Mouse (Mus musculus): ENCODE measurements around the gene a. TPM values are rescaled to one million over a fixed set of nuclear protein-coding genes. Genes with fewer than 3 reads are reported as not detected.

The a gene
- polyA plus RNA-seq, 1 experiment from 2014 or later, result not detected

GRCm38 (mm10) chr2:155079500-155080178 is 288.4 kb downstream of the a start:
- no peak overlapping the region for H3K4me3 ChIP-seq
- no peak overlapping the region for H3K9ac ChIP-seq
- no peaks in the 10 kb centered on the region for H3K27me3 ChIP-seq
- no peak for ATAC-seq (ENCODE audit: low read depth)
- H3K27ac ChIP-seq (replicated peaks), result no peak overlapping the region
- H3K4me2 ChIP-seq, result no peak overlapping the region
- H3K9me3 ChIP-seq, result no peaks in the 10 kb centered on the region
- H3K4me1 ChIP-seq (replicated peaks), result peaks cover 12% of the 10 kb centered on the region
- no peaks in the 10 kb centered on the region for H3K36me3 ChIP-seq
- WGBS, result 26% methylated on average over 7 of the region's 7 CpGs

DNA sequence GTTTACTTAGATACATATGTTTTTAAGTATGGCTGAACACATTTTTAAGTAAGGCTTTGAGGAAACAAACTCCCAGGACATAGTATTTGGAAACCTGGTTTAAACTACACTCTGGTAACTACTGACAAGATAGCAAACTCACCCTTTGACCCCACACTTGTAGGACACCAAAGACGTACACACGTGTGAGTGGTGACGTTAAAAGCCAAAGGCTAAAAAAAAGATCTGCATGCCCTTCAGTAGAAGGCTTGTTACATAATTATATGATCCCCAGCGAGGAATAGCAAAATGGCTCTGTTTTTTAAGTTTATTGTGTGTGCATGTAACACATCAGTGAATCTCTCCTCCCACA is 289.0 kb downstream of the a start:
- 75% methylated on average over 4 of the region's 4 CpGs for WGBS
- Histone ChIP-seq H3K36me3 (no peaks in the 10 kb centered on the region), H3K9me3 (no peaks in the 10 kb centered on the region), H3K27me3 (no peaks in the 10 kb centered on the region), H3K4me1 (replicated peaks) (peaks cover 7% of the 10 kb centered on the region), H3K9ac (no peak overlapping the region), H3K4me3 (no peak overlapping the region), H3K27ac (replicated peaks) (no peak overlapping the region), H3K4me2 (no peak overlapping the region)
- no peak for ATAC-seq (ENCODE audit: low read depth)

DNA sequence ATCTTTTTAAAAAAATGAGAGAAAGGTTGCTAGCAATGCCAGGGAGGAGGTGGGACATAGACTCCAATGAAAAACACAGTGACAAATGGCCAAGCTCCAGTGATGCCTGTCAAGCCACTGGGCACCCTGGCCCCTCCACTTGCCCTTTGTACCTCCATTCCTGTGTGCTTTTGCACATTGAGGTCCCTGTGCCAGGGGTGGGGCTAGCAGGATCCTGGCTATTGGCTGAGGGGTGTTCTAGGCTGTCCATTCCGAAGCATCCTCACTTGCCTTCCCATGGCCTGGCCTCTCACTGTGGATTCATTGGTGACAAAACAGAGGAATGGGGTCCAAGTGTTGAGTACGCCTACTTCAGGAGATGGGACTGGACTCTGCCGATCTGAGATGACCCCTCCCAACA is 289.9 kb downstream of the a start:
- WGBS, result 90% methylated on average over 3 of the region's 3 CpGs
- no peak overlapping the region for H3K4me2 ChIP-seq
- no peaks in the 10 kb centered on the region for H3K36me3 ChIP-seq
- H3K9me3 ChIP-seq, result no peaks in the 10 kb centered on the region
- no peak overlapping the region for H3K27ac ChIP-seq (replicated peaks)
- no peak overlapping the region for H3K9ac ChIP-seq
- H3K4me3 ChIP-seq, result no peak overlapping the region
- no peaks in the 10 kb centered on the region for H3K27me3 ChIP-seq
- ATAC-seq (ENCODE audit: low read depth), result no peak
- no peaks in the 10 kb centered on the region for H3K4me1 ChIP-seq (replicated peaks)

DNA sequence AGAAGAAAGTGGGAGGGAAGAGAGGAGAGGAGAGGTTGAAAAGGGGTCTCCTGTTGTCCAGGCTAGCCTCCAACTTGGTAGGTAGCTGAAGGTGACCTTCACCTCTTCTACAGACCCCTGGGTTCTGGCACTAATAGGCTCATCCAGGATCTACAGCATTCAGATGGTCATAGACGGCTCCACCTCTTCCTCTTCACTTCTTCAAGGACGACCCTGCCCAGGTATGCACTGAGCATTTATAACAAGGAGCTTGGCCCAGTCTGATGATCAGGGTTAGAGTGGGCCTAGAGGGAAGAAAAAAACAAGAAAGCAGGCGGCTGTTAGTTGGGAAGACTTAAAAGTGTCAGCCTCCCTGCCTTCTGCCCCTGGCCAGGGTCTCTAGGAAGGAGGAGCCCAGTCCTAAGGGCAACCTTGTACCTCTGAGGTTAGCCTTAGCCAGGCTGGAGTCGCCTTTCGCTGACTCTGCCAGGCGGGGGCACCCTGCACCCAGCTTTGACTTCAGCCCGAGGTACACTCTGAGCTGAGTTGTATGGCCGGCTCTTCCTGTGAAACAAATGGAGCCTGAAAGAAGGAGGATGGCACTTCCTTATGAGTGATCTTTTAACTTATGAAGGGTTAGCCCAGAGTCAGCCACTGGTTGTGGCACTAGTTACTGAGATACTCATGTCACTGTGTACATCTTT is 291.1 kb downstream of the a start:
- H3K9ac ChIP-seq, result no peak overlapping the region
- no peak overlapping the region for H3K4me2 ChIP-seq
- ATAC-seq (ENCODE audit: low read depth), result peak; percentile 43; the same call in 1 of the 2 replicates
- H3K9me3 ChIP-seq, result no peaks in the 10 kb centered on the region
- H3K27ac ChIP-seq (replicated peaks), result no peak overlapping the region
- WGBS, result 19% methylated on average over 8 of the region's 8 CpGs
- no peaks in the 10 kb centered on the region for H3K27me3 ChIP-seq
- no peaks in the 10 kb centered on the region for H3K36me3 ChIP-seq
- H3K4me1 ChIP-seq (replicated peaks), result no peaks in the 10 kb centered on the region
- H3K4me3 ChIP-seq, result no peak overlapping the region

GRCm38 (mm10) chr2:155084546-155084945 is 293.3 kb downstream of the a start:
- H3K4me1 ChIP-seq (replicated peaks), result no peaks in the 10 kb centered on the region
- no peak overlapping the region for H3K9ac ChIP-seq
- no peaks in the 10 kb centered on the region for H3K36me3 ChIP-seq
- H3K27ac ChIP-seq (replicated peaks), result no peak overlapping the region
- no peak overlapping the region for H3K4me2 ChIP-seq
- ATAC-seq (ENCODE audit: low read depth), result no peak
- WGBS, result 83% methylated on average over 5 of the region's 5 CpGs
- H3K9me3 ChIP-seq, result no peaks in the 10 kb centered on the region
- no peaks in the 10 kb centered on the region for H3K27me3 ChIP-seq
- no peak overlapping the region for H3K4me3 ChIP-seq

- WGBS, result 90% methylated on average over 5 of the region's 5 CpGs
- no peaks in the 10 kb centered on the region for H3K4me1 ChIP-seq (replicated peaks)
- no peak overlapping the region for H3K9ac ChIP-seq
- no peak overlapping the region for H3K27ac ChIP-seq (replicated peaks)
- no peaks in the 10 kb centered on the region for H3K36me3 ChIP-seq
- H3K9me3 ChIP-seq, result no peaks in the 10 kb centered on the region
- H3K4me2 ChIP-seq, result no peak overlapping the region
- ATAC-seq (ENCODE audit: low read depth), result no peak
- no peaks in the 10 kb centered on the region for H3K27me3 ChIP-seq
- H3K4me3 ChIP-seq, result no peak overlapping the region
These were observed 295.1 kb downstream of the a start for GRCm38 (mm10) chr2:155086328-155086727.

- ATAC-seq (ENCODE audit: low read depth), result no peak
- no peak overlapping the region for H3K4me3 ChIP-seq
- no peak overlapping the region for H3K9ac ChIP-seq
- no peak overlapping the region for H3K27ac ChIP-seq (replicated peaks)
- WGBS, result 86% methylated on average over 6 of the region's 6 CpGs
- no peaks in the 10 kb centered on the region for H3K36me3 ChIP-seq
- H3K4me1 ChIP-seq (replicated peaks), result no peaks in the 10 kb centered on the region
- no peak overlapping the region for H3K4me2 ChIP-seq
- H3K27me3 ChIP-seq, result no peaks in the 10 kb centered on the region
- no peaks in the 10 kb centered on the region for H3K9me3 ChIP-seq
These were observed 297.1 kb downstream of the a start for GRCm38 (mm10) chr2:155088264-155088663.

GRCm38 (mm10) chr2:155090909-155091742 is 299.9 kb downstream of the a start:
- no peaks in the 10 kb centered on the region for H3K27me3 ChIP-seq
- ATAC-seq (ENCODE audit: low read depth), result no peak
- 64% methylated on average over 13 of the region's 13 CpGs for WGBS
- H3K27ac ChIP-seq (replicated peaks), result no peak overlapping the region
- H3K9me3 ChIP-seq, result no peaks in the 10 kb centered on the region
- H3K9ac ChIP-seq, result no peak overlapping the region
- H3K36me3 ChIP-seq, result no peaks in the 10 kb centered on the region
- H3K4me3 ChIP-seq, result no peak overlapping the region
- no peaks in the 10 kb centered on the region for H3K4me1 ChIP-seq (replicated peaks)
- H3K4me2 ChIP-seq, result no peak overlapping the region

DNA sequence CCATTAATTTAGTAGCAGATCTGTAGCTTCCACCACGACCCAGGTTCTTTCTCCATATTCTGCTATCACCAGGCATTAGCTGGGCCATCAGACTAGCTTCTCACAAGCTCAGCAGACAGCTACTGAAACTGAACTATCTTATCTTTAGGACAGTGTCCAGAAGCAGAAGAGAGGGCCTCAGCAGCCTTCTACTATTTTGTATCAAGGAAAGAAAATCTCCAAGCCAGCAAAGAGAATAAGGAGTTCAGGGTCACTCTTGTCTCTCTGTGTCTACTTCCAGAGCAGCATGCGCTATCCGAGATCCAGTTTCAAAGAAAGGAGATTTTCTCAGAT is 300.5 kb downstream of the a start:
- Histone ChIP-seq H3K36me3 (no peaks in the 10 kb centered on the region), H3K9ac (no peak overlapping the region), H3K4me3 (no peak overlapping the region), H3K9me3 (no peaks in the 10 kb centered on the region), H3K4me2 (no peak overlapping the region), H3K4me1 (replicated peaks) (no peaks in the 10 kb centered on the region), H3K27ac (replicated peaks) (no peak overlapping the region), H3K27me3 (no peaks in the 10 kb centered on the region)
- no peak for ATAC-seq (ENCODE audit: low read depth)
- 84% methylated on average over 3 of the region's 3 CpGs for WGBS

GRCm38 (mm10) chr2:155093418-155093817 is 302.2 kb downstream of the a start:
- ATAC-seq (ENCODE audit: low read depth), result no peak
- Histone ChIP-seq H3K4me1 (replicated peaks) (no peaks in the 10 kb centered on the region), H3K4me3 (no peak overlapping the region), H3K9me3 (no peaks in the 10 kb centered on the region), H3K9ac (no peak overlapping the region), H3K4me2 (no peak overlapping the region), H3K36me3 (no peaks in the 10 kb centered on the region), H3K27ac (replicated peaks) (no peak overlapping the region), H3K27me3 (no peaks in the 10 kb centered on the region)
- WGBS, result 66% methylated on average over 4 of the region's 4 CpGs

DNA sequence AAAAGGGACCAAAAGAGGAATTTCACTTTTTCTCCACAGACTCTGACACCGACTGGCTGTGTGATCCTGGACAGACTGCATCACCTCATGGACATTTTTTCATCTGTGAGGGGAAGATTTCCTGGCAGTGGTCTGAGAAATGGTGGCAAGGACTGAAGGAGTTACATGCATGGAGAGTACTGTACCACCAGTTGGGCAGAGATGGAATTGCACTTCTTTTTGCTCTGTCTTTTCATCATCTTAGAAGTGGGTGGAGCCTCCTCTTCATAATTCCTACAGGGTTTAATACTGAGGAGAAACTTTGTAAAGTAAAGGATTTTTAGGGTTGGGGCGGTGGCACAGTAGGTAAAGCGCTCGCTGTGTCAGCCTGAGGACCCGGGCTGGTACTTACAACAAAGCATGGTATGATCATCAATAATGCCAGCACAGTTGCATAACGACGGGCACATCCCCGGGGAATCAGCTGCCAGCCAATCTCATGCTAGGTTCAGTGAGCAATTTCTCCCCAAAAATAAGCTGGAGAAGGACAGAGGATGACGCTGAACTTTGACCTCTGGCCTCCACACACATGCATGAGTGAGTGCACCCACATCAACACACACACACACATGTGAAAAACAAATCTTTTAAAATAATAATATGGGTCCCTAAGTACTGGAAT is 307.6 kb downstream of the a start:
- Histone ChIP-seq H3K36me3 (no peaks in the 10 kb centered on the region), H3K9me3 (no peaks in the 10 kb centered on the region), H3K27me3 (no peaks in the 10 kb centered on the region), H3K9ac (no peak overlapping the region), H3K4me2 (no peak overlapping the region), H3K4me3 (no peak overlapping the region), H3K4me1 (replicated peaks) (no peaks in the 10 kb centered on the region), H3K27ac (replicated peaks) (no peak overlapping the region)
- no peak for ATAC-seq (ENCODE audit: low read depth)
- WGBS, result 71% methylated on average over 9 of the region's 9 CpGs

- ATAC-seq (ENCODE audit: low read depth), result no peak
- H3K27ac ChIP-seq (replicated peaks), result no peak overlapping the region
- no peaks in the 10 kb centered on the region for H3K9me3 ChIP-seq
- no peak overlapping the region for H3K4me2 ChIP-seq
- H3K4me1 ChIP-seq (replicated peaks), result no peaks in the 10 kb centered on the region
- no peaks in the 10 kb centered on the region for H3K27me3 ChIP-seq
- H3K36me3 ChIP-seq, result no peaks in the 10 kb centered on the region
- no peak overlapping the region for H3K4me3 ChIP-seq
- H3K9ac ChIP-seq, result no peak overlapping the region
- 42% methylated on average over 7 of the region's 7 CpGs for WGBS
These were observed 308.2 kb downstream of the a start for GRCm38 (mm10) chr2:155099421-155099820.
